Mouse (Mus musculus) embryonic fibroblast, embryonic 13.5 days (primary cell): ENCODE data around the gene Ctnnbl1.

ENCODE experiments used
- CTCF ChIP-seq: IDR thresholded peaks from 2 replicates; pipeline ENCODE4 v1.5.1; 2011; ENCODE audit warnings: mild to moderate bottlenecking, control low read depth, low read length, moderate library complexity, borderline replicate concordance; ENCODE audit not compliant: insufficient read depth
- POLR2A ChIP-seq: IDR thresholded peaks from 2 replicates; pipeline ENCODE4 v1.6.1; 2011; ENCODE audit warnings: low read depth, mild to moderate bottlenecking, control low read depth, low read length, moderate library complexity

- TF ChIP-seq CTCF (no peak), POLR2A (no peak)
Observed at GRCm38 (mm10) chr2:157940586-157941185, 203.5 kb downstream of the Ctnnbl1 start.
